Mouse (Mus musculus): ENCODE results near the gene Rrp15. TPM values are rescaled to one million over a fixed set of nuclear protein-coding genes. Genes with fewer than 3 reads are reported as not detected.
A peak's percentile ranks its signal among the peaks of the same experiment; 100 is the strongest.

Rrp15 gene
- polyA plus RNA-seq, 1 experiment, result 17.9 TPM

- DNase-seq (ENCODE audit: low spot score), result no peak
Measured at GRCm38 (mm10) chr1:186714215-186714614, 34.9 kb downstream of the Rrp15 start.

DNA sequence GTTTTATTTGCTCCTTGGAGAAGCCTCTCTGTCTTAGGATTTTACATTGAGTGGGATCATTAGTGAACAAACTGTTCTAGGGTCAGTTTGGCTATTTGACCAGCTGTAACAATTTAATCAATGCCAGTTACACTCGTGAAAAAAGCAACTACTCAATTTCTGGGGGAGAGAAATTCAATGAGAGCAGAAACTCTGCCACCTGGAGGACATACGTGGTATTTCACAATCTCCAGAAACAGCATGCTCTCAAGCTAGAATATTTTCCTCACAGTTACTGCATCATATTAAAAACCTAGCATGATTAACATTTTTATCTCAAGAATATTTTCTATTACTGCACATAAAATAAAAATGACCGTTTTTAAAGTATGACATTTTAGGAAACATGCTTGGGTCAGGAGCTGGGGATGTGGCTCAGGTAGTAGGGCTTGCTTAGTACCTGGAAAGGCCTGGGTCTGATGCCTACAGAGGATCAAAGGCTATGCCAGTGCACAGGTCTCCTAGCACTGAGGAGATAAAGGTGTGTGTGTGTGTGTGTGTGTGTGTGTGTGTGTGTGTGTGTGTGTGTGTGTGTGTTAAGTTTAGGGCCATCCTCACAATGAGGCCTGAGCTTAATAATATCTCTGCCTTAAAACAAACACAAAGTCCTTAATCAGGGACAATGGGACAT, 36.2 kb downstream of the Rrp15 start:
- DNase-seq (ENCODE audit: low spot score), result no peak

DNA sequence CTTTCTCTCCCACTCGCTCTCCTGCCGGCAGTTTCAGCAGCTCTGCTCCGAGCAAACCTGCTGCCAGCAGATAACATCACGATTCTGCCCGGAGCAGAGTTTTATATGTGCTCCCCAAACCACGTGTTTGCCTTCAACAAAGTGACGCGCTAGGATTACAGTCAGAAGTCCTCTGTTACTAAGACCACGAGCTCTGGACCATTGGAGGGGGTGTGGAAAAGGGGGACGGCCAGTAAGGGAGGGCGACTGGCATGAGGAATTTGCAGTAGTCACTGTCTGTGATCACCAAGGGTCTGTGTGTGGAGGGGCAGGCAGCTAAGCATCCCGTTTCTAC, 43.3 kb downstream of the Rrp15 start, which contains the start of gene Tgfb2:
Gene Tgfb2, minus strand, starts transcription at position 75 of the 334 bp plus-strand sequence.
- DNase-seq (ENCODE audit: low spot score), result no peak

DNA sequence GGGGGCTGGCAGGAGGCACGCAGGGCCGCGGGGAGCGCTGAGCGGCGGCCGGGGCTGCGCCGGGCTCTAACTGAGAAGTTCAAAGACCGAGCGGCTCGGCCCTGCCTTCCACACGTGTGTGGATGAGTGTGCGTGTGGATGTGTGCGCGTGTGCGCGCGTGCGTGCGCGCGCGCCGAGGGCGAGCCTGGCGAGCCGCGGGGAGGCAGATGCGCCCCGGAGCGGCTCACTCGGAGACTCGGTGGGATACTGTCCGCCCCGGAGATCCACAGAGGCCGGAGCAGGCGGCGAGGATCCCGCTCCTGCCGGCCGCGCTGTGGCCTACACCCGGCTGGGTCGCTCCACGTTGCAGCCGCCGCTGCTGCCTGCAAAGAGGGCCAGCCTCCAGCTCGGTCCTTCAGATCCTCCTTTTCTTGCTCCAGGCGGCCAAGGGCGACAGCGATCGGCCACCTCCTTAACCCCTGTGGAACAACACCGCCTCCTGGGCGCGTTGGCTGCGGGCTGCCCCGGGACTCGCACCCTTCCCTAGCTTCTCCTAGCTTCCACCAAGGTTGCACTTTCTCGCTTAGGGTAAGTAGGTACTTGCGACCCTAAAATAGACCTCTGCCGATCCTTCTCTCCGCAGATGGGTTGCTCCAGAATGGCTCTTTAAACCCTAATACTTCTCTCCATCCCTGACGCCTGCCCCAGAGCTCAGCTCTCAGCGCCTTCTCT, 43.8 kb downstream of the Rrp15 start:
- peak; percentile 53 for DNase-seq (ENCODE audit: low spot score)

GRCm38 (mm10) chr1:186703980-186704701, 45.0 kb downstream of the Rrp15 start:
- peak; percentile 35 for DNase-seq (ENCODE audit: low spot score)

- no peak for DNase-seq (ENCODE audit: low spot score)
Measured at GRCm38 (mm10) chr1:186703256-186703979, 45.7 kb downstream of the Rrp15 start.

DNA sequence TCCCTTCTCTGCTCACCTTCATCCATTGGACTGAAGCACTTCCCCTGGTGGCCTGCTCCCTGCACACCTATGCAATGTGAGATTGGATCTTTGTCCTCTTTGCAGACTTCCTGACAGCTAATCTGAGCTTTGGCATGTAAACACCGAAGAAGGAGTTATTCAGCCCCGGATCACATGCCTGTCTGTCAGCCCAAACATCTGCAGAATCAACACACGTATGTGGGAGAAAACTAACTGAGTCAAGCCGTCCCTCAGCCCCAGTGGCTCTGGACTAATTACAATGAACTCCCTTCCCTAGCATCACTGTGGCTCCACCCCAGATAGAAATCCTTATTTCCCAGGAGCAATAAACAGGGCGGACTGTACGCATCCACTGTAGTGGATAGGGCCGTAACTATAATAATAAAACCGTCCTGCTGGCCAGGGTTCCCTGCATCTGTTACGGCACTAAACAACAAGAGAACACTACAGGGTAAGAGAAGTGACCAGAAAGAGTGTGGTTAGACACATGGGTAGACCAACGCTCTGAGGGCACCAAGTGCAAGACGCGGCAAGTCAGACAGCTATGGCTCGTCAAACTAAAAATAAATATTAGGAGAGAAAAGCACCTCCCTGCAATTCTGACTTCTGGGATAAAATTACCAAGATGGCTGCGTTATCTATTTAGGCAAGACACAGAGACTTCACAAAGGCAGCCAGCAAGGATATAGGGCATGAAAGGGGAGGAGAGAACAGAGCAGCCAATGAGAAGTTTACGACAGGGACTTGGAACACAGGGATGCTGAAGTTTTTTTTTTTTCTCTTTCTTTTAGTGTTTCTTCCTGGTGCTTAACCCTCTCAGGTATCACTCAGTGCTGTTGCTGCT, 46.5 kb downstream of the Rrp15 start:
- DNase-seq (ENCODE audit: low spot score), result no peak

DNA sequence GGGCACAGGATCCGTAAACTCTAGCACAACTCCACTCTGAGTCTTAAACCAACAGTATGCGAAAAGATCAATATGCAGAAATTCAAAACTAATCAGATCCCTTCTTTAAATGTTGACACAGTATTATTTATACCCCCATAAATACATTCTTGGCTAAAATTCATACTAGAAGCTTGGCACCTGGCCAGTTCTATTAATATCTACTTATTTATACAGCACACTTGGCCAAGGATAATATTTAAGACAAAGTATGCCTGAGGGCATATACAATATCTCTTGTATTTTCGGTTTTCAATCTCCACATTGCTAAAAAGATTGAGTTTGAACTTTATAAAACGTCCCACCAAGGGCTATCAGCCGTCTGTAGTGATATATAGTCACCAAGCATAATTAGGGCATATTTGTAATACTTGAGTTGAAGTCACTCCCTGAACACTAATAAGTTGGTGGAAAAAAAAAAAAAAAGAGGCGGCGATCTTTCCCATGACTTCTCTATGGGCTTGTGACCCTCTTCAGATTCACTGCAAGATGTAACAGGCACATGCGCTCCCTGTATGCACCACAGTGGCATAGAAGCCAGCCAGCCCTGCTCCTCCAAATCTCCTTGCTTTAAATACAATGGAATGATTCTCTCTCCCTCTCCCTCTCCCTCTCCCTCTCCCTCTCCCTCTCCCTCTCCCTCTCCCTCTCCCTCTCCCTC, 47.8 kb downstream of the Rrp15 start:
- DNase-seq (ENCODE audit: low spot score), result no peak

DNA sequence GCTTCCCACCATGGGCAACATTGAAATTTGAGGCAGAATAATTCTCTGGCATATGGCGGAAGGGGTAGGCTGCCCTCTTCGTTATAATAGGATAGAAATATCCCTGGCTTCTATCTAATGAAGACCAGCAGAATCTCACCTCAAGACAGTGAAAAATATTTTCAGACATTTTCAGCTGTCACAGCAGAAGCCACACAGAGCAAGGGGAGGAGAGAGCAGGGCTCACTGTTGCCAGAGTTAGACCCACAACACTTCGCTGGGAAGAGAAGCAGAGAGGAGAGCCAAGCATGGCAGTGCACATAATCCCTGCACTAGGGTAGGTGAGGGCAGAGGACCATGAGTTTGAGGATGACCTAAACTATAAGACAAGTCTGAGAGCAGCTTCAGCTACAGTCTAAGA, 48.7 kb downstream of the Rrp15 start:
- no peak for DNase-seq (ENCODE audit: low spot score)

- no peak for DNase-seq (ENCODE audit: low spot score)
Measured at GRCm38 (mm10) chr1:186698583-186699338, 50.4 kb downstream of the Rrp15 start.

- no peak for DNase-seq (ENCODE audit: low spot score)
Measured at GRCm38 (mm10) chr1:186696231-186696630, 52.9 kb downstream of the Rrp15 start.

- DNase-seq (ENCODE audit: low spot score), result no peak
Measured at GRCm38 (mm10) chr1:186695361-186695760, 53.8 kb downstream of the Rrp15 start.

GRCm38 (mm10) chr1:186692370-186692769, 56.8 kb downstream of the Rrp15 start:
- no peak for DNase-seq (ENCODE audit: low spot score)

DNA sequence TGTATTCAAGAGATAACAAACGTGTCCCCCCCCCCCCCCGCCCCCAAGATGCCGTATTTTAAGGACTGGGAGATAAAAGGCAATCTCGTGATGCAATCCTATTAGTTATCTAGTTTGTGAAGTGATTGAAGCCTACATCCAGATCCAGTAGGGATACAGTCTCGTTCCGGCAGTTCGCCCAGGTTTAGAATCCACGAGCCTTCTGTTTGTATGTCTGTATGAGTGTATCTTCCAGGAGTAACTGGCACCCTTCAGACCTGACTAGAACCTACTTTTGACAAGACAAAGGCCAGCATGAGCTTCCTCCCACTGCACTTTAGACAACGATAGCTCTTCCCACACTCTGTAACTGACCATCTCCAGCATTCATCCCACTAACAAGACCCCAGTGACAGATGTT, 57.5 kb downstream of the Rrp15 start:
- DNase-seq (ENCODE audit: low spot score), result no peak

GRCm38 (mm10) chr1:186684041-186684440, 65.1 kb downstream of the Rrp15 start:
- DNase-seq (ENCODE audit: low spot score), result no peak

DNA sequence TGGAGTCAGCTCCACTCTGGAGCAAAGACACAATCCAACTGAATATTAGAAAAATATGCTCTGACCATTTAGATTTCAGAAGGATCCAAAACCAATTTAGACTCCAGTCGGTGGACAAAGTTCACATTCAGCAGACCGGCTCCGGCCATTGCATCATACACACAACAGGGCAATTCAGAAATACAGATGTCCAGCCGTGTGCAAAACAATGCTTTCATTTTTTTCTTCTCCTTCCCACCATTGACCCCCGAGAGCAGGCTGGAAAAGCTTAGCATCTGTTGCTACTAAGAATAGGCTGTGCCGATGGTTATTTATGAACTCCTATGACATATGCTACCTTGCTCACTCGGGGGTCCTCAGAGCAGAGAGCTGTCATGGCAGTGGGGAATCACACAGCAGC, 66.6 kb downstream of the Rrp15 start:
- DNase-seq (ENCODE audit: low spot score), result no peak

- DNase-seq (ENCODE audit: low spot score), result no peak
Measured at GRCm38 (mm10) chr1:186677614-186678013, 71.5 kb downstream of the Rrp15 start.

DNA sequence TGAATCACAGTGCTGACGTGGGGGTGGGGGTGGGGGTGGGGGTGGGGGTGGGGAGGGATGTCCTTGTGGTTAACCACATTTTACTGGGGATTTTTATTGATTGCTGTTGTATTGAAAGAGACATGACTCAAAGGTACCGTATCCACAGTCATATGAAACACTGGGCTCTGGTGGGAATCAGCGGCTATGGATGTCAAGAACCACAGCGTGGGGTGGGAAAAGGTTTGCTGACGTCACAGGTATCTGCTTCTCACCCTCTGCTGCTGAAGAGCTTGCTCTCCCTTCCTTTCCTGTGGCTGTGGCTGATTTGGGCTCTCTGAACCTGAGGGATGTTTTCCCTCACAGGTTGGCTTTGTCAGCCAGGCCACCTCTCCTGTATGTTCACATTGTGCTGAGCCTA, 73.0 kb downstream of the Rrp15 start:
- no peak for DNase-seq (ENCODE audit: low spot score)

GRCm38 (mm10) chr1:186675263-186675662, 73.9 kb downstream of the Rrp15 start:
- DNase-seq (ENCODE audit: low spot score), result no peak

GRCm38 (mm10) chr1:186674621-186675020, 74.5 kb downstream of the Rrp15 start:
- DNase-seq (ENCODE audit: low spot score), result no peak

Data from urinary bladder, adult 2 months (tissue).